Mouse (Mus musculus): ENCODE data around the gene Zfp810. TPM values are rescaled to one million over a fixed set of nuclear protein-coding genes. Genes with fewer than 3 reads are reported as not detected.
"Not testable (repeated sequence)": the region's sequence is repeated elsewhere in the genome, so short reads cannot be mapped to it uniquely, and the experiment has no call there.

The Zfp810 gene
- polyA plus RNA-seq, 1 experiment: 8.4 TPM

- peaks cover 35% of the 10 kb centered on the region for H3K9me3 ChIP-seq (replicated peaks; ENCODE audit: control insufficient read depth, insufficient read depth, low read length, poor library complexity, severe bottlenecking)
- H3K27ac ChIP-seq (ENCODE audit: insufficient read depth, low read length): peak overlapping the region; percentile 96
- not testable (repeated sequence) for H3K4me1 ChIP-seq (ENCODE audit: control insufficient read depth, insufficient read depth, low read length); H3K36me3 ChIP-seq (ENCODE audit: control insufficient read depth, insufficient read depth, low read length, poor library complexity, severe bottlenecking); H3K27me3 ChIP-seq (ENCODE audit: control insufficient read depth, insufficient read depth, low read length, poor library complexity, severe bottlenecking); H3K4me3 ChIP-seq (ENCODE audit: low read depth, low read length); H3K9ac ChIP-seq (ENCODE audit: low read depth, poor library complexity, severe bottlenecking)
- peak; percentile 85 for TF ChIP-seq EP300 (IDR thresholded peaks at IDR 0.05; ENCODE audit: insufficient read depth, low read depth, low read length)
Measured at GRCm38 (mm10) chr9:22316047-22316446, 8.6 kb upstream of the Zfp810 start.

GRCm38 (mm10) chr9:22314066-22314465 lies 6.6 kb upstream of the Zfp810 start:
- H3K27ac ChIP-seq (ENCODE audit: insufficient read depth, low read length): no peak overlapping the region
- TF ChIP-seq EP300 (IDR thresholded peaks at IDR 0.05; ENCODE audit: insufficient read depth, low read depth, low read length) (no peak), CTCF (IDR thresholded peaks at IDR 0.05; ENCODE audit: low read depth, low read length) (no peak), POLR2A (IDR thresholded peaks at IDR 0.05; ENCODE audit: insufficient read depth, low read length) (no peak)
- peaks cover 48% of the 10 kb centered on the region for H3K9me3 ChIP-seq (replicated peaks; ENCODE audit: control insufficient read depth, insufficient read depth, low read length, poor library complexity, severe bottlenecking)
- H3K36me3 ChIP-seq (ENCODE audit: control insufficient read depth, insufficient read depth, low read length, poor library complexity, severe bottlenecking): no peaks in the 10 kb centered on the region; the same call in 1 of the 2 replicates
- no peaks in the 10 kb centered on the region for H3K4me1 ChIP-seq (ENCODE audit: control insufficient read depth, insufficient read depth, low read length)
- no peaks in the 10 kb centered on the region for H3K27me3 ChIP-seq (ENCODE audit: control insufficient read depth, insufficient read depth, low read length, poor library complexity, severe bottlenecking)
- H3K4me3 ChIP-seq (ENCODE audit: low read depth, low read length): no peak overlapping the region
- no peak overlapping the region for H3K9ac ChIP-seq (ENCODE audit: low read depth, poor library complexity, severe bottlenecking)

GRCm38 (mm10) chr9:22313218-22313617 lies 5.8 kb upstream of the Zfp810 start:
- TF ChIP-seq CTCF (IDR thresholded peaks at IDR 0.05; ENCODE audit: low read depth, low read length) (no peak), EP300 (IDR thresholded peaks at IDR 0.05; ENCODE audit: insufficient read depth, low read depth, low read length) (no peak), POLR2A (IDR thresholded peaks at IDR 0.05; ENCODE audit: insufficient read depth, low read length) (no peak)
- no peak overlapping the region for H3K4me3 ChIP-seq (ENCODE audit: low read depth, low read length)
- H3K4me1 ChIP-seq (ENCODE audit: control insufficient read depth, insufficient read depth, low read length): no peaks in the 10 kb centered on the region
- no peaks in the 10 kb centered on the region for H3K27me3 ChIP-seq (ENCODE audit: control insufficient read depth, insufficient read depth, low read length, poor library complexity, severe bottlenecking)
- no peak overlapping the region for H3K9ac ChIP-seq (ENCODE audit: low read depth, poor library complexity, severe bottlenecking)
- peaks cover 46% of the 10 kb centered on the region for H3K9me3 ChIP-seq (replicated peaks; ENCODE audit: control insufficient read depth, insufficient read depth, low read length, poor library complexity, severe bottlenecking)
- no peaks in the 10 kb centered on the region; the same call in 1 of the 2 replicates for H3K36me3 ChIP-seq (ENCODE audit: control insufficient read depth, insufficient read depth, low read length, poor library complexity, severe bottlenecking)
- H3K27ac ChIP-seq (ENCODE audit: insufficient read depth, low read length): no peak overlapping the region

- Histone ChIP-seq H3K9ac (ENCODE audit: low read depth, poor library complexity, severe bottlenecking) (no peak overlapping the region), H3K4me1 (ENCODE audit: control insufficient read depth, insufficient read depth, low read length) (no peaks in the 10 kb centered on the region), H3K27me3 (ENCODE audit: control insufficient read depth, insufficient read depth, low read length, poor library complexity, severe bottlenecking) (no peaks in the 10 kb centered on the region), H3K27ac (ENCODE audit: insufficient read depth, low read length) (no peak overlapping the region), H3K36me3 (ENCODE audit: control insufficient read depth, insufficient read depth, low read length, poor library complexity, severe bottlenecking) (no peaks in the 10 kb centered on the region; the same call in 1 of the 2 replicates), H3K4me3 (ENCODE audit: low read depth, low read length) (no peak overlapping the region), H3K9me3 (replicated peaks; ENCODE audit: control insufficient read depth, insufficient read depth, low read length, poor library complexity, severe bottlenecking) (peaks cover 32% of the 10 kb centered on the region)
- TF ChIP-seq EP300 (IDR thresholded peaks at IDR 0.05; ENCODE audit: insufficient read depth, low read depth, low read length) (no peak), CTCF (IDR thresholded peaks at IDR 0.05; ENCODE audit: low read depth, low read length) (no peak), POLR2A (IDR thresholded peaks at IDR 0.05; ENCODE audit: insufficient read depth, low read length) (no peak)
Measured at GRCm38 (mm10) chr9:22309651-22310050, 2.2 kb upstream of the Zfp810 start.

GRCm38 (mm10) chr9:22307920-22308262 lies 443 bp upstream of the Zfp810 start:
- Histone ChIP-seq H3K9me3 (replicated peaks; ENCODE audit: control insufficient read depth, insufficient read depth, low read length, poor library complexity, severe bottlenecking) (peaks cover 31% of the 10 kb centered on the region), H3K9ac (ENCODE audit: low read depth, poor library complexity, severe bottlenecking) (0 out of 2 replicates have a peak overlapping the region, but pooled peaks have one; percentile 64), H3K4me3 (ENCODE audit: low read depth, low read length) (peak overlapping the region; percentile 75)
- H3K4me1 ChIP-seq (ENCODE audit: control insufficient read depth, insufficient read depth, low read length); H3K27ac ChIP-seq (ENCODE audit: insufficient read depth, low read length); H3K27me3 ChIP-seq (ENCODE audit: control insufficient read depth, insufficient read depth, low read length, poor library complexity, severe bottlenecking); H3K36me3 ChIP-seq (ENCODE audit: control insufficient read depth, insufficient read depth, low read length, poor library complexity, severe bottlenecking): not testable (repeated sequence)

- TF ChIP-seq CTCF (IDR thresholded peaks at IDR 0.05; ENCODE audit: low read depth, low read length) (no peak), POLR2A (IDR thresholded peaks at IDR 0.05; ENCODE audit: insufficient read depth, low read length) (no peak), EP300 (IDR thresholded peaks at IDR 0.05; ENCODE audit: insufficient read depth, low read depth, low read length) (no peak)
Measured at GRCm38 (mm10) chr9:22306726-22307125, 722 bp downstream of the Zfp810 start.

More at GRCm38 (mm10) chr9:22306726-22307125, 722 bp downstream of the Zfp810 start:
- Histone ChIP-seq H3K27ac (ENCODE audit: insufficient read depth, low read length) (no peak overlapping the region), H3K9me3 (replicated peaks; ENCODE audit: control insufficient read depth, insufficient read depth, low read length, poor library complexity, severe bottlenecking) (peaks cover 19% of the 10 kb centered on the region), H3K36me3 (ENCODE audit: control insufficient read depth, insufficient read depth, low read length, poor library complexity, severe bottlenecking) (no peaks in the 10 kb centered on the region), H3K4me1 (ENCODE audit: control insufficient read depth, insufficient read depth, low read length) (no peaks in the 10 kb centered on the region), H3K4me3 (ENCODE audit: low read depth, low read length) (peak overlapping the region; percentile 92), H3K9ac (ENCODE audit: low read depth, poor library complexity, severe bottlenecking) (peak overlapping the region; percentile 64), H3K27me3 (ENCODE audit: control insufficient read depth, insufficient read depth, low read length, poor library complexity, severe bottlenecking) (no peaks in the 10 kb centered on the region)
